Mouse (Mus musculus) adrenal gland, postnatal 4 days (tissue): ENCODE measurements at regions not wholly inside any gene's neighbourhood (a gene's known extent, or its start where the extent isn't known, plus 50 kb on each side); places are given as distances from the start of the nearest gene placed in this dataset. TPM values are rescaled to one million over a fixed set of nuclear protein-coding genes. Genes with fewer than 3 reads are reported as not detected.

Experiments
- microRNA-seq: library from miRNA; unstranded; fragments of <30 nt; microRNA quantifications from one replicate; pipeline ENCODE4 v1.2.0, GENCODE M21; 2021

Small RNA genes lying in the stretch of these regions (microRNA-seq; reads per million reads assigned to microRNA genes)
- not detected for gene Gm44326
- gene Mir5099: 227 reads per million, percentile 57 among the genes with 10 or more reads in this experiment
